Mouse (Mus musculus) intestine, embryonic 15.5 days (tissue): ENCODE measurements around the gene Snta1. TPM values are rescaled to one million over a fixed set of nuclear protein-coding genes. Genes with fewer than 3 reads are reported as not detected.

ENCODE experiments used
- ATAC-seq: fragments of 200-750 bp; cut with Nextera tagmentation; 2 replicates; pipeline ENCODE4 v1.8.0; 2017; ENCODE audit warnings: moderate TSS enrichment, moderate library complexity
- H3K27ac ChIP-seq: fragments of 300-500 bp; sonication (generic); 2 replicates; pipeline ENCODE4 v1.5.1; 2015; ENCODE audit warnings: mild to moderate bottlenecking, inconsistent platforms
- H3K27me3 ChIP-seq: fragments of 300-500 bp; sonication (generic); replicated peaks from 2 replicates; pipeline ENCODE4 v1.6.1; 2015; ENCODE audit warnings: inconsistent platforms
- H3K36me3 ChIP-seq: fragments of 300-500 bp; sonication (generic); 2 replicates; pipeline ENCODE4 v1.6.1; 2015; ENCODE audit warnings: inconsistent platforms
- H3K4me1 ChIP-seq: fragments of 300-500 bp; sonication (generic); replicated peaks from 2 replicates; pipeline ENCODE4 v1.6.1; 2015; ENCODE audit warnings: inconsistent platforms
- H3K4me2 ChIP-seq: fragments of 300-500 bp; sonication (generic); replicated peaks from 2 replicates; pipeline ENCODE4 v1.6.1; 2015; ENCODE audit warnings: mild to moderate bottlenecking, inconsistent platforms
- H3K4me3 ChIP-seq: fragments of 300-500 bp; sonication (generic); replicated peaks from 2 replicates; pipeline ENCODE4 v1.5.1; 2015; ENCODE audit warnings: inconsistent platforms
- H3K9ac ChIP-seq: fragments of 300-500 bp; sonication (generic); 2 replicates; pipeline ENCODE4 v1.6.1; 2015; ENCODE audit warnings: inconsistent platforms
- H3K9me3 ChIP-seq: fragments of 300-500 bp; sonication (generic); 2 replicates; pipeline ENCODE4 v1.6.1; 2016; ENCODE audit warnings: inconsistent platforms
- whole genome bisulfite sequencing: fragments of 180-500 bp; shearing (Covaris S2); methylation state at CpG from one replicate; pipeline ENCODE4 v1.1.7; 2015; 5-methylcytosine and 5-hydroxymethylcytosine counted together
- polyA plus RNA-seq: library from polyadenylated mRNA; unstranded; fragments of >200 nt; fragmentation: Nextera tagmentation; extraction: Ambion mirVana; gene quantifications from 2 replicates; pipeline ENCODE4 v1.2.1, GENCODE M21; 2015

Snta1 gene
- polyA plus RNA-seq = 4.6 and 5.0 TPM in 2 replicates

GRCm38 (mm10) chr2:154407643-154408445, at the start of gene Snta1:
Gene Snta1, minus strand, starts transcription at chr2:154408099.
- H3K4me3 ChIP-seq = peak within 1 kb of the TSS; percentile 75
- H3K36me3 ChIP-seq = no peaks in the 10 kb centered on the region
- peak within 1 kb of the TSS; percentile 92 for H3K4me2 ChIP-seq
- no peaks in the 10 kb centered on the region for H3K9me3 ChIP-seq
- H3K27ac ChIP-seq = 0 out of 2 replicates have a peak within 1 kb of the TSS, but pooled peaks have one; percentile 13
- WGBS = 2% methylated on average over 73 of the region's 84 CpGs
- H3K4me1 ChIP-seq = peaks cover 13% of the 10 kb centered on the region
- H3K27me3 ChIP-seq = peaks cover 7% of the 10 kb centered on the region; the same call in 1 of the 2 replicates
- peak; percentile 93 for ATAC-seq
- peak within 1 kb of the TSS; percentile 65 for H3K9ac ChIP-seq

GRCm38 (mm10) chr2:154456621-154457020, 48.7 kb upstream of the Snta1 start:
- H3K4me2 ChIP-seq = no peak overlapping the region
- H3K9me3 ChIP-seq = no peaks in the 10 kb centered on the region
- no peak for ATAC-seq
- peaks cover 16% of the 10 kb centered on the region; the same call in 1 of the 2 replicates for H3K4me1 ChIP-seq
- no peak overlapping the region for H3K27ac ChIP-seq
- no peak overlapping the region for H3K9ac ChIP-seq
- H3K36me3 ChIP-seq = no peaks in the 10 kb centered on the region
- no peaks in the 10 kb centered on the region for H3K27me3 ChIP-seq
- H3K4me3 ChIP-seq = no peak overlapping the region

GRCm38 (mm10) chr2:154455776-154456175, 47.9 kb upstream of the Snta1 start:
- Histone ChIP-seq H3K9ac (no peak overlapping the region), H3K36me3 (no peaks in the 10 kb centered on the region), H3K27me3 (no peaks in the 10 kb centered on the region), H3K4me3 (no peak overlapping the region), H3K4me2 (peak overlapping the region; percentile 25; the same call in 1 of the 2 replicates), H3K4me1 (peaks cover 16% of the 10 kb centered on the region; the same call in 1 of the 2 replicates), H3K27ac (0 out of 2 replicates have a peak overlapping the region, but pooled peaks have one; percentile 4), H3K9me3 (no peaks in the 10 kb centered on the region)
- peak; percentile 66 for ATAC-seq
- WGBS = 26% methylated on average over 5 of the region's 5 CpGs

- WGBS = 62% methylated on average over 3 of the region's 3 CpGs
- Histone ChIP-seq H3K4me3 (no peak overlapping the region), H3K9ac (no peak overlapping the region), H3K27ac (no peak overlapping the region), H3K36me3 (no peaks in the 10 kb centered on the region), H3K9me3 (no peaks in the 10 kb centered on the region), H3K4me1 (peaks cover 12% of the 10 kb centered on the region; the same call in 1 of the 2 replicates), H3K27me3 (no peaks in the 10 kb centered on the region), H3K4me2 (no peak overlapping the region)
- ATAC-seq = no peak
These were observed 46.7 kb upstream of the Snta1 start for GRCm38 (mm10) chr2:154454605-154455004.

GRCm38 (mm10) chr2:154454099-154454498, 46.2 kb upstream of the Snta1 start:
- Histone ChIP-seq H3K27me3 (no peaks in the 10 kb centered on the region), H3K4me3 (no peak overlapping the region), H3K9ac (no peak overlapping the region), H3K4me1 (peaks cover 12% of the 10 kb centered on the region; the same call in 1 of the 2 replicates), H3K9me3 (no peaks in the 10 kb centered on the region), H3K4me2 (no peak overlapping the region), H3K27ac (no peak overlapping the region), H3K36me3 (no peaks in the 10 kb centered on the region)
- no peak; the same call in 1 of the 2 replicates for ATAC-seq
- WGBS = 56% methylated on average over 1 of the region's 1 CpGs

GRCm38 (mm10) chr2:154452951-154453350, 45.1 kb upstream of the Snta1 start:
- Histone ChIP-seq H3K4me1 (peaks cover 12% of the 10 kb centered on the region; the same call in 1 of the 2 replicates), H3K4me3 (no peak overlapping the region), H3K9me3 (no peaks in the 10 kb centered on the region), H3K4me2 (no peak overlapping the region), H3K36me3 (no peaks in the 10 kb centered on the region), H3K9ac (no peak overlapping the region), H3K27me3 (no peaks in the 10 kb centered on the region), H3K27ac (no peak overlapping the region)
- no peak for ATAC-seq
- WGBS = 92% methylated on average over 2 of the region's 2 CpGs

- H3K4me3 ChIP-seq = no peak overlapping the region
- no peak for ATAC-seq
- H3K9ac ChIP-seq = no peak overlapping the region
- no peaks in the 10 kb centered on the region for H3K4me1 ChIP-seq
- no peaks in the 10 kb centered on the region for H3K27me3 ChIP-seq
- H3K36me3 ChIP-seq = no peaks in the 10 kb centered on the region; the same call in 1 of the 2 replicates
- H3K27ac ChIP-seq = no peak overlapping the region
- H3K4me2 ChIP-seq = no peak overlapping the region
- no peaks in the 10 kb centered on the region for H3K9me3 ChIP-seq
These were observed 40.7 kb upstream of the Snta1 start for GRCm38 (mm10) chr2:154448633-154449032.

GRCm38 (mm10) chr2:154447821-154448220, 39.9 kb upstream of the Snta1 start:
- Histone ChIP-seq H3K9me3 (no peaks in the 10 kb centered on the region), H3K4me3 (no peak overlapping the region)
- 99% methylated on average over 8 of the region's 8 CpGs for WGBS

GRCm38 (mm10) chr2:154440453-154440852, 32.6 kb upstream of the Snta1 start:
- Histone ChIP-seq H3K9ac (no peak overlapping the region), H3K27ac (no peak overlapping the region), H3K4me2 (no peak overlapping the region), H3K9me3 (no peaks in the 10 kb centered on the region), H3K36me3 (no peaks in the 10 kb centered on the region; the same call in 1 of the 2 replicates), H3K4me3 (no peak overlapping the region), H3K27me3 (no peaks in the 10 kb centered on the region), H3K4me1 (peaks cover 13% of the 10 kb centered on the region)
- no peak for ATAC-seq

More at GRCm38 (mm10) chr2:154447821-154448220, 39.9 kb upstream of the Snta1 start:
- Histone ChIP-seq H3K9ac (no peak overlapping the region), H3K27ac (no peak overlapping the region), H3K27me3 (no peaks in the 10 kb centered on the region), H3K36me3 (no peaks in the 10 kb centered on the region; the same call in 1 of the 2 replicates), H3K4me2 (no peak overlapping the region), H3K4me1 (no peaks in the 10 kb centered on the region)
- ATAC-seq = no peak

- Histone ChIP-seq H3K27me3 (no peaks in the 10 kb centered on the region), H3K9me3 (no peaks in the 10 kb centered on the region), H3K4me3 (peak overlapping the region; percentile 99), H3K4me2 (peak overlapping the region; percentile 58), H3K9ac (peak overlapping the region; percentile 99), H3K36me3 (no peaks in the 10 kb centered on the region), H3K27ac (peak overlapping the region; percentile 95; the same call in 1 of the 2 replicates), H3K4me1 (peaks cover 17% of the 10 kb centered on the region)
- 12% methylated on average over 7 of the region's 7 CpGs for WGBS
- ATAC-seq = no peak
These were observed 29.3 kb upstream of the Snta1 start for GRCm38 (mm10) chr2:154437191-154437527.

- under 1% methylated on average over 56 of the region's 70 CpGs for WGBS
- ATAC-seq = peak; percentile 84
These were observed 28.7 kb upstream of the Snta1 start, which contains the start of gene Cbfa2t2 for GRCm38 (mm10) chr2:154436458-154437190. Gene Cbfa2t2, plus strand, starts transcription at chr2:154436481.

GRCm38 (mm10) chr2:154436076-154436457, 28.2 kb upstream of the Snta1 start:
- peak overlapping the region; percentile 99 for H3K4me3 ChIP-seq
- H3K27me3 ChIP-seq = no peaks in the 10 kb centered on the region
- no peaks in the 10 kb centered on the region for H3K36me3 ChIP-seq
- no peaks in the 10 kb centered on the region for H3K9me3 ChIP-seq
- peak; percentile 99 for ATAC-seq
- H3K9ac ChIP-seq = peak overlapping the region; percentile 99
- H3K4me1 ChIP-seq = peaks cover 17% of the 10 kb centered on the region
- WGBS = under 1% methylated on average over 32 of the region's 44 CpGs
- peak overlapping the region; percentile 95; the same call in 1 of the 2 replicates for H3K27ac ChIP-seq
- peak overlapping the region; percentile 52 for H3K4me2 ChIP-seq

More at GRCm38 (mm10) chr2:154436458-154437190, 28.7 kb upstream of the Snta1 start, which contains the start of gene Cbfa2t2:
- H3K9me3 ChIP-seq = no peaks in the 10 kb centered on the region
- H3K9ac ChIP-seq = peak within 1 kb of the TSS; percentile 99
- no peaks in the 10 kb centered on the region for H3K36me3 ChIP-seq
- H3K4me2 ChIP-seq = peak within 1 kb of the TSS; percentile 58
- no peaks in the 10 kb centered on the region for H3K27me3 ChIP-seq
- H3K4me1 ChIP-seq = peaks cover 17% of the 10 kb centered on the region
- H3K27ac ChIP-seq = peak within 1 kb of the TSS; percentile 95
- peak within 1 kb of the TSS; percentile 99 for H3K4me3 ChIP-seq
